Mouse (Mus musculus): ENCODE measurements at regions not wholly inside any gene's neighbourhood (a gene's known extent, or its start where the extent isn't known, plus 50 kb on each side); places are given as distances from the start of the nearest gene placed in this dataset.

GRCm38 (mm10) chr11:117036977-117037376, 78.0 kb upstream of the Sec14l1 start:
- intact Hi-C loops (cut with DNase I), result no loop called here
- no peak for DNase-seq (ENCODE audit: low spot score in 2 of 2)

DNA sequence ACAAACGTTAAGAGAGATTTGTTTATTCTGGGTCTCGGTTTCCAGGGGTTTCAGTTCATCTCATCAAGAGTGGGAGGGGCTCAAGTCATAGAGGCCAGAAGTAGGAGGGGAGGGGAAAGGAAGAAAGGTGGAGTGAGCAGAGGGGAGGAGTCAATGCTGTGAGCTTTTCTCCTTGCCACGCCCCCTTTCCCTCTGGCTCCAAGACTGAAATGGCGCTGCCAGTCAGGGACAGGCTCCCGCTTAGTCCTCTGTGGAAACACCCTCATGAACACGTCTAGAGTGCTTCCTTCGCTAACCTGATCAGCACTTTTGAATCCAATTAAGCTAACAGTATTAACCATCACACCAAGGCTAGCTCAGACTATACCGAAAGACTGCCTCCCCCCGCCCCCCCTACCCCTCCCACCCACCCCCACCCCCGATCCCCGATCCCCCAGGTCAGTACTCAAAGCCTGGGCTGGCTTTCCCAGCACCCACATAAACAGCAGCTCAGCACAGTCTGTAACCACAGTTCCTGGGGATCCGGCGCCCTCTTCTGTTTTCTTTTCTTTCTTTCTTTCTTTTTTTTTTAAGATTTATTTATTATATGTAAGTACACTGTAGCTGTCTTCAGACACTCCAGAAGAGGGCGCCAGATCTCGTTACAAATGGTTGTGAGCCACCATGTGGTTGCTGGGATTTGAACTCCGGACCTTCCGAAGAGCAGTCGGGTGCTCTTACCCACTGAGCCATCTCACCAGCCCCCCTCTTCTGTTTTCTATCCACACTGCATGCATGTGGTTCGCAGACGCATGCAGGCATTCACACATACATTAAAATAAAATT, 76.5 kb upstream of the Sec14l1 start:
- no peak for DNase-seq (ENCODE audit: low spot score in 2 of 2)
- intact Hi-C loops (cut with DNase I), result no loop called here

- intact Hi-C loops (cut with DNase I), result loop anchor here (5.0 kb wide), 2 partner anchors 124 to 154 kb away; partner anchors contain the start of gene Mgat5b
- no peak for DNase-seq (ENCODE audit: low spot score in 2 of 2)
Measured at GRCm38 (mm10) chr11:117040829-117041228, 74.1 kb upstream of the Sec14l1 start.

GRCm38 (mm10) chr11:117042336-117042735, 72.6 kb upstream of the Sec14l1 start:
- no peak for DNase-seq (ENCODE audit: low spot score in 2 of 2)
- intact Hi-C loops (cut with DNase I), result loop anchor here (5.0 kb wide), 2 partner anchors 125 to 155 kb away; partner anchors contain the start of gene Mgat5b

GRCm38 (mm10) chr11:117043524-117043923, 71.4 kb upstream of the Sec14l1 start:
- DNase-seq (ENCODE audit: low spot score in 2 of 2), result peak; percentile 73 to 75
- intact Hi-C loops (cut with DNase I), result loop anchor here (5.0 kb wide), 2 partner anchors 126 to 156 kb away; partner anchors contain the start of gene Mgat5b

DNA sequence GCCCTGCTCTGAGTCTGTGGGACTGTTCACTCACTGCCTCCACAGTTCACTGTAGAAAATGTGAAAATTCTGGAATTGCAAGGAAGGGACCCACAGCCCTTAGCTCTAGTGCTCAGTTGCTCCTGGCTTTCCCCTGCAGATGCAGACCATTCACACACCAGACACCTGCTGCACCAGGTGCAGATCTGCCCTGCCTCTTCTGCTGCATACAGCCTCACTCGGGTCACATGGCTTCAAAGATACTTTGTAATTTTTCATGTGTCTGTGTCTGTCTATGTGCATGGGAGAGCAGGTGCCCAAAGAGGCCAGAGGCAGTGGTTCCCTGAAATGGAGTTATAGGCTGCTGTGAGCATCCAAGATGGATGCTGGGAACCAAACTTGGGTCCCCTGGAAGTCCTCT, 70.2 kb upstream of the Sec14l1 start:
- DNase-seq (ENCODE audit: low spot score in 2 of 2), result no peak
- intact Hi-C loops (cut with DNase I), result loop anchor here (5.0 kb wide), 2 partner anchors 127 to 157 kb away; partner anchors contain the start of gene Mgat5b

DNA sequence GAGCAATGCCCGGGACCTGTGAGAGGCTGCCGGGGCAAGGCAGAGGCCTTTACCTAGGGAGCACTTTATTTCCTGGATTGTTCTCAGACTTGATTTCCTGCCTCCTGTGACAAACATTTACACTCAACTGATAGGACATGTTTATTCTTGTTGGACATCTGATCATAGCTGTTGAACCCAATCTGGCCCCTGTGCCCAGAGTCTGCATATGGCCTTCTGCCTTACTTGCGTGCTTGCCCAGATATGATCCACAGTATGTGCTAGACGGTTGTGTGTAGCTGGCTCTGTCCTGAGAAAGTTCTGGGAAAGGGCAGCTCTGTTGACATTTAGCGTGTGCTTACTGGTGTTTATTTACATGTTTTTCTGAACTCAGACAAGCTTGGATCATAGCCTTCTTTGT, 68.3 kb upstream of the Sec14l1 start:
- intact Hi-C loops (cut with DNase I), result no loop called here
- no peak for DNase-seq (ENCODE audit: low spot score in 2 of 2)

DNA sequence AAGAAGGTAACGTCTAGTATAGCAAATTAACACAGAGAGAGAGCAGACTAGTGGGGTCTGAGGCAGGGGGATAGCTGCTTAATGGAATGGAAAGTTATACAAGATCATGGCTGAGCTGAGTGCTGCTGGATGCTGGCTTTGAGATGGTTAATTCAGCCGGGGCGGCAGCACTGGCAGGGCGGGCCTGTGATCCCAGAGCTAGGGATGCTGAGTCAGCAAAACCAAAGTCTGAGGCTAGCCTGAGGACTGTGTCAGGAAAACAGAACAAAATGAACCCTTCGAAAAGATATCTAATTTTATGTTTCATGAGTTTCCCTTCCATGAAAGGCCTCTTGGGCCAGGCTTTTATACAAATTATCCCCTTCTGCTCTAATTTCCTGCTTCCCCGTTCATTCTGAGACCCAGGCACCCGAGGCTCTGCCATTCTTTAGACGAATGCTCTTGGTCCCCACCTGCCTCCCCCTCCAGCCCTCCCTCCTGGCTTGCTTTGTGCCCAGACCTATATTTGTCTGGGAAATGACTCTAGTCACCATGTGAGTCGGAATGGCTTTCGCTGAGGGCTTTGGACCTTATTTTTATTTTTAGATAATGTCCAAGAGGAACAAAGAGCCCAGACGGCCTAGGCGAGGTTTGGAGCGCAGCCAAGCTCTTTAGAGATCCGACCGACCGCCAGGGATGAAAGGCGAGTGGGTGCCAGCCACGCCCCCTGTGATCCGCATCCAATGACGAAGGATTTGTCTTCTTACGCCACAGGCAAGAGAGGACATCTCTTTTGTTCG, 67.6 kb upstream of the Sec14l1 start:
- intact Hi-C loops (cut with DNase I), result no loop called here
- DNase-seq (ENCODE audit: low spot score in 2 of 2), result no peak

DNA sequence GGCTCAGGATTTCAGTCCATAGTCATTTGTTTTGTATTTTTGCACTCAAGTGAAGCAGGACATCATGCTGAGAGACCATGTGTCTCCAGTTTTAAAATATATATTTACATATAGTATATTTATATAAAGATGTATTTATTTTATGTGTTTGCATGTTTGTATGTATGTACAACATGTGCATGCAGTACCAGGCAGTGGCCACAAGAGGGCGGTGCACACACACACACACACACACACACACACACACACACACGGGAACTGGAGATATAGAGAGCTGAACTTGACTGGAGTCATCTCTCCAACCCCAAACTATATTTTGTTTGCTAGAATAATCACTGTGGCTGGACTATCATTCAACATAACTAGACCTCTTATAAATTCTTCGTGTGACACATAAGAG, 66.1 kb upstream of the Sec14l1 start:
- DNase-seq (ENCODE audit: low spot score in 2 of 2), result no peak
- intact Hi-C loops (cut with DNase I), result no loop called here

DNA sequence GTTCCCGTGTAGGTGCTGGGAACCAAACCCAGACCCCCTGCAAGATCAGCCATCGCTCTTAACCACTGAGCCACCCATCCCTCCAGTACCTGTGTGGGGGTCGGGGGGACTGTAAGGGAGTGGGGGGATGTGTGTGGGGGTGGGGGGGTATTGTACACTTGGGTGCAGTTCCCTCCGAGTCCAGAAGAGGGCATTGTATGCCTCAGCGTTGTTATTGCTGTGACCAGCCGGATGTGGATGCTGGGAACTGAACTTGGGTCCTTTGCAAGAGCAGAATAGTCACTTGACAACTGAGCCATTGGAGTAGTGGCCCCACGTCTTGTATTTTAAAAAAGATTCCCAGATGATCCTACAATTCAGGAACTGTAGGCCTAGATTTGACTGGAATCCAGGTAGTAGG, 64.2 kb upstream of the Sec14l1 start:
- intact Hi-C loops (cut with DNase I), result no loop called here
- DNase-seq (ENCODE audit: low spot score in 2 of 2), result no peak

- DNase-seq (ENCODE audit: low spot score in 2 of 2), result peak; percentile 63 to 73
- intact Hi-C loops (cut with DNase I), result loop anchor here (1.0 to 5.0 kb wide), 3 partner anchors 140 to 415 kb away; partner anchors contain the start of gene Mgat5b
Measured at GRCm38 (mm10) chr11:117056958-117057357, 58.0 kb upstream of the Sec14l1 start.

- peak in 1 of 2 experiments; percentile 46 for DNase-seq (ENCODE audit: low spot score in 2 of 2)
- intact Hi-C loops (cut with DNase I), result loop anchor here (1.0 to 5.0 kb wide), 3 partner anchors 140 to 415 kb away; partner anchors contain the start of gene Mgat5b
Measured at GRCm38 (mm10) chr11:117057451-117057850, 57.5 kb upstream of the Sec14l1 start.

DNA sequence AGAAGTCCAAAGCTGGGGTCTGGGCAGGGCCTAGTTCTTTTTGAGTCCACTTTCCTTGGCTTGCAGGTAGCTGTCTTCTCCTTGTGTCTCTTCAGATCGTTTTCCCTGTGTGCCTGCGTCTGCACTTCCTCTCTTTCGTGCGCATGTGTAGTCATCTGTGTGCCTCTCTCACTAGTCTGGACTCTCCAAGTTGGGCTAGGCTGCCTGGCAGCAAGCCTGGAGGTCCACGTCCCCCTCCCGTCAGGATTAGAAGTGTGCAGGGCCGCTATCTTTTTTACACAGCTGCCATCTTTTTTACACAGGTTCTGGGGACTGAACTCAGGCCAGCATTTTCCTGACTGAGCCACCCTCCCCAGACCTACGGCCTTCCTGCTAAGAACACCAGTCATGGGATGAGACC, 55.8 kb upstream of the Sec14l1 start:
- intact Hi-C loops (cut with DNase I), result loop anchor here (5.0 kb wide), 2 partner anchors 142 to 417 kb away; partner anchors contain the start of gene Mgat5b
- DNase-seq (ENCODE audit: low spot score in 2 of 2), result no peak

DNA sequence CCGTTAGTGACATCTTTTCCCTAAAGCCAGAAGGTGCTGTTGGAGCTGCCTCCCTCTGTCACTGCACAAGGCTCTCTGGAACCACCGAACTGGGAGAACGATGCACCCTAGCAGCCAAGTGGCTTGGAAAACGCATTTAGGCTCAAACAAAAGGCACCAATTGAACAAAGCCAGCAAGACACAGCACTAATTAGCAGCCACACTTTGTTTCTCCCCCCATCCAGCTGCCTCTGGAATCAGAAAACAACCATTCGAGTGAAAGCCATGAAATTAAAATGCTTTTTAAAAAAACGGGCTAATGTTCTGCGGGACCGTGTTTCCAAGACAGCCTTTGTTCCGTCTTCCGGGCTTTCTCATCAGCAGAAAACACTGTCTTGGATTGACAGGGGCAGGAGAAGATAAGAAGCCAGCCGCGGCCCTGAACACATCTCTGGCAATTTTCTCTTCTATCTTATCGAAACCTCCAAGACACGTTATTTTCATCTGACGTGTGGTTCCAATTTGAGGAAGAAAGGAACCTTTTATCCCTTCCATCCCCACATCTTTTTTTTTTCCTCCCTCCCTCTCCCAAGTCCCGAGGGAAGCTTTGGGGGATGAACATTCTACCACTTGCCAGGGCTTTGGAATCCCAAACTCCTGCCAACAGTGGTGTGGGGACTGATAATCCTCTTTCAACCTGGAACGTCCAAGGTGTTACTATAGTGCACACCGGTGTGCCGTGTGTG, 54.8 kb upstream of the Sec14l1 start:
- DNase-seq (ENCODE audit: low spot score in 2 of 2), result no peak

DNA sequence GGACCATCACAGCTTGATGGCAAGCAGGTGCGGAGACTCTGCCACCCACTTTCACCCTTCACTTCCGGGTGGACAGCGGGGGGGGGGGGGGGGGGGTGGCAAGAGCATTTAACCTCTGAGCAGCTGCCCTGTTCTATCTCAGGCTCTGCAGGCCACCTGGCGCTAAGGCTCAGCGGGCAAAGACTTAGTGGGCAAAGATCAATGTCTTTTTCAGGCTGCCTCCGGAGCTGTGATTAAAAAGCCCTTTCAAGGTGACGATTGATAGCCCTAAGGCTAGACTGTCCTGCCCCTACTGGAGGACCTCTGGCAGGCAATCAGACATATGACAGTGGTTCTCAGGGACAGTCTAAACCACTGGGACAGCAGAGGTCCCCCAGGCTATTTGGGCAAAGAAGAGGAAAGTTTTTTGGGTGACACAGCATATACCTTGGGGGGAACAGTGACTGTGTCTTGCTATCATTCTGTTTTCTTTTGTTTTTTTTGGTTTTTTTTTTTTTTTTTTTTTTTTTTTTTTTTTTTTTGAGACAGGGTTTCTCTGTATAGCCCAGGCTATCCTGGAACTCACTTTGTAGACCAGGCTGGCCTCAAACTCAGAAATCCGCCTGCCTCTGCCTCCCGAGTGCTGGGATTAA, 54.1 kb upstream of the Sec14l1 start:
- intact Hi-C loops (cut with DNase I), result no loop called here
- no peak for DNase-seq (ENCODE audit: low spot score in 2 of 2)

More for the DNA sequence above, 54.8 kb upstream of the Sec14l1 start:
- intact Hi-C loops (cut with DNase I), result loop anchor here (5.0 kb wide), 2 partner anchors 143 to 418 kb away; partner anchors contain the start of gene Mgat5b

- intact Hi-C loops (cut with DNase I), result no loop called here
- no peak for DNase-seq (ENCODE audit: low spot score in 2 of 2)
Measured at GRCm38 (mm10) chr11:117062772-117063499, 52.0 kb upstream of the Sec14l1 start.

All from left cerebral cortex, postnatal 36 days (tissue).